ENCODE assay signal across 8 mouse cellular contexts in the genomic region with DNA sequence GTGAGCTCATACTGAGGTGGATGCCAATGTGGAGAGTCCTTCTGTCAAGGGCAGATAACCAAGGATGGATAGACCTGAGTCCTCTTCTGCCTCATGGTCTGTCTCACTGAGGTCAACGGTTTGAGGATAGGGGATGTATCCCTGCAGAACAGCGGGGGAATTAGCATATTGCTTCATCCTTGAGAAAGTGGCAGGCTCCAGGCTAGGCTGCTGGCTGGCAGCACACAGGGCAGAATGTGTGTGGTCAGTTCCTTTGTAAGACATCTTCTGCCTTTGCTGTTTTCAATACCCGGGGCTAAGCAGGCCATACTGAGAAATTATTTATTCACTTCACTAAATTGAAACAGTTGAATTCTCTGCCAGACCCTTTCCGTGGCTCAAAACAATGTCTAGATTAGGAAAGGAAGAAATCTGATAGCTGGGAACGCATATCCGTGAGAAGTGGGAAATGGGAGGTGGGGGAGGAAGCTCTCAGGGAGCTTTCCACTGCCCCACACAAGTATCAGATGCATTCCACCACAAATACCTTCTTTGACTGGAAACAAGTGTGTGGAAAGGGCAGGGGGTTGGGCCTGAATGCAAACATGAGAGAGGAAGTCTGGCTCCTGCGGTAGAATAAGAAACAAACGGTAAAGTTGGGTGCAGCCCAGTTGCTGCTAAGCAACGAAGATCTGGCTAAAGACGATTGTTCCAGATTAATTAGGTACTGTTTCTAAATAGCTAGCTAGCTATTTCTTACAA. TPM values are rescaled to one million over a fixed set of nuclear protein-coding genes. Genes with fewer than 3 reads are reported as not detected.
DNase-seq lines count a peak whose midpoint lies in the region; ATAC-seq lines count a peak whose summit lies in the region.

No protein-coding gene starts in this region.

- no peak overlapping the region for H3K9ac ChIP-seq in liver, embryonic 12.5 days
- no peak overlapping the region for H3K9ac ChIP-seq in liver, embryonic 11.5 days (ENCODE audit: low read depth, low read length)
- no peak overlapping the region for H3K9ac ChIP-seq in forebrain, embryonic 13.5 days
- H3K9ac ChIP-seq in intestine, embryonic 15.5 days = no peak overlapping the region

- 21% methylated on average over 10 of the region's 10 CpGs for WGBS in liver, embryonic 12.5 days (ENCODE audit: insufficient replicate concordance)
- WGBS in liver, embryonic 11.5 days = 21% methylated on average over 10 of the region's 10 CpGs
- WGBS in forebrain, embryonic 13.5 days = 15% methylated on average over 10 of the region's 10 CpGs
- WGBS in intestine, embryonic 15.5 days = 12% methylated on average over 10 of the region's 10 CpGs

- no peak for ATAC-seq in liver, embryonic 12.5 days
- no peak for ATAC-seq in liver, embryonic 11.5 days (replicated peaks; ENCODE audit: low FRiP score)
- 0 out of 2 replicates have a peak, but pooled peaks have one; percentile 45 for ATAC-seq in forebrain, embryonic 13.5 days
- ATAC-seq in intestine, embryonic 15.5 days = peak; percentile 65; the same call in 1 of the 2 replicates
- ATAC-seq in monocyte, adult 5-6 weeks (replicated peaks; ENCODE audit: insufficient number of reproducible peaks, low FRiP score, low TSS enrichment, poor library complexity, severe bottlenecking) = 0 out of 2 replicates have a peak, but pooled peaks have one; percentile 40

- H3K36me3 ChIP-seq in liver, embryonic 12.5 days = no peaks in the 10 kb centered on the region
- H3K36me3 ChIP-seq in liver, embryonic 11.5 days (ENCODE audit: control insufficient read depth, insufficient read depth, low read length) = no peaks in the 10 kb centered on the region
- no peaks in the 10 kb centered on the region for H3K36me3 ChIP-seq in forebrain, embryonic 13.5 days (ENCODE audit: poor library complexity, severe bottlenecking)
- H3K36me3 ChIP-seq in intestine, embryonic 15.5 days = no peaks in the 10 kb centered on the region

- H3K9me3 ChIP-seq in liver, embryonic 12.5 days (replicated peaks) = no peaks in the 10 kb centered on the region
- H3K9me3 ChIP-seq in liver, embryonic 11.5 days (ENCODE audit: control insufficient read depth, low read length) = no peaks in the 10 kb centered on the region
- H3K9me3 ChIP-seq in forebrain, embryonic 13.5 days (replicated peaks) = no peaks in the 10 kb centered on the region
- H3K9me3 ChIP-seq in intestine, embryonic 15.5 days = no peaks in the 10 kb centered on the region

- no peak overlapping the region for H3K4me2 ChIP-seq in liver, embryonic 12.5 days
- H3K4me2 ChIP-seq in liver, embryonic 11.5 days = no peak overlapping the region
- H3K4me2 ChIP-seq in forebrain, embryonic 13.5 days = peak overlapping the region; percentile 9; the same call in 1 of the 2 replicates
- no peak overlapping the region for H3K4me2 ChIP-seq in intestine, embryonic 15.5 days (replicated peaks)

- H3K4me1 ChIP-seq in liver, embryonic 12.5 days = peaks cover 32% of the 10 kb centered on the region
- peaks cover 8% of the 10 kb centered on the region; the same call in 1 of the 2 replicates for H3K4me1 ChIP-seq in liver, embryonic 11.5 days (replicated peaks; ENCODE audit: control insufficient read depth, insufficient read depth, low read length)
- peaks cover 32% of the 10 kb centered on the region for H3K4me1 ChIP-seq in forebrain, embryonic 13.5 days
- H3K4me1 ChIP-seq in intestine, embryonic 15.5 days (replicated peaks) = peaks cover 7% of the 10 kb centered on the region; the same call in 1 of the 2 replicates

- H3K4me3 ChIP-seq in liver, embryonic 12.5 days = no peak overlapping the region
- no peak overlapping the region for H3K4me3 ChIP-seq in liver, embryonic 11.5 days (ENCODE audit: low read depth, low read length)
- H3K4me3 ChIP-seq in forebrain, embryonic 13.5 days = no peak overlapping the region
- H3K4me3 ChIP-seq in intestine, embryonic 15.5 days (replicated peaks) = no peak overlapping the region

- DNase-seq in liver, embryonic 11.5 days (ENCODE audit: low spot score) = no peak
- DNase-seq in MN1 (ENCODE audit: low spot score) = no peak
- no peak for DNase-seq in left cerebral cortex, adult 11 months (ENCODE audit: low spot score)
- DNase-seq in layer of hippocampus, postnatal 36 days = no peak

- H3K27ac ChIP-seq in liver, embryonic 12.5 days = 0 out of 2 replicates have a peak overlapping the region, but pooled peaks have one; percentile 21
- no peak overlapping the region for H3K27ac ChIP-seq in liver, embryonic 11.5 days (ENCODE audit: low read depth, low read length)
- no peak overlapping the region for H3K27ac ChIP-seq in forebrain, embryonic 13.5 days
- H3K27ac ChIP-seq in intestine, embryonic 15.5 days = peak overlapping the region; percentile 57; the same call in 1 of the 2 replicates

- H3K27me3 ChIP-seq in liver, embryonic 12.5 days (replicated peaks) = 0 out of 2 replicates have a peak, but pooled peaks cover 3% of the 10 kb centered on the region
- H3K27me3 ChIP-seq in liver, embryonic 11.5 days (replicated peaks; ENCODE audit: control insufficient read depth, insufficient read depth, low read length) = no peaks in the 10 kb centered on the region
- no peaks in the 10 kb centered on the region for H3K27me3 ChIP-seq in forebrain, embryonic 13.5 days
- no peaks in the 10 kb centered on the region for H3K27me3 ChIP-seq in intestine, embryonic 15.5 days (replicated peaks)

RNA-seq across cellular contexts. Expression of a gene that starts 44.4 kb away (rescaled TPM):
- polyA plus RNA-seq in liver, embryonic 12.5 days (2016; fragmentation: Nextera tagmentation; extraction: Ambion mirVana) = 0.10 and 0.11 TPM in 2 replicates
- polyA plus RNA-seq in liver, embryonic 11.5 days (2014; fragmentation: Nextera tagmentation; extraction: Ambion mirVana) = 0.40 TPM in 1 of 2 replicates, not detected in the other
- polyA plus RNA-seq in forebrain, embryonic 13.5 days (2015; fragmentation: Nextera tagmentation; extraction: Ambion mirVana) = 2.3 and 3.3 TPM in 2 replicates
- polyA plus RNA-seq in intestine, embryonic 15.5 days (2015; fragmentation: Nextera tagmentation; extraction: Ambion mirVana) = 1.2 TPM in 2 replicates
- total RNA-seq in monocyte, adult 5-6 weeks (2017) = not detected in 3 replicates
- total RNA-seq in layer of hippocampus, postnatal 36 days (2021) = under 1 TPM in 1 of 2 experiments, not detected in 1; 0.40 TPM

RNA-seq across cellular contexts. Expression of a gene that starts 57.8 kb away (rescaled TPM):
- 0.69 and 0.81 TPM in 2 replicates for polyA plus RNA-seq in liver, embryonic 12.5 days (2016; fragmentation: Nextera tagmentation; extraction: Ambion mirVana)
- polyA plus RNA-seq in liver, embryonic 11.5 days (2014; fragmentation: Nextera tagmentation; extraction: Ambion mirVana) = 0.11 and 0.23 TPM in 2 replicates
- 1.3 and 3.1 TPM in 2 replicates for polyA plus RNA-seq in forebrain, embryonic 13.5 days (2015; fragmentation: Nextera tagmentation; extraction: Ambion mirVana)
- 2.3 and 2.8 TPM in 2 replicates for polyA plus RNA-seq in intestine, embryonic 15.5 days (2015; fragmentation: Nextera tagmentation; extraction: Ambion mirVana)
- total RNA-seq in monocyte, adult 5-6 weeks (2017) = not detected in 3 replicates
- total RNA-seq in layer of hippocampus, postnatal 36 days (2021) = 10 to 100 TPM; 11.8 to 12.8 TPM

Comparison
In these comparisons a context has a peak if more than half of its experiments do, and no peak if none do; other contexts are left out.
1. H3K27ac ChIP-seq: peak in liver, embryonic 12.5 days (single experiment) and intestine, embryonic 15.5 days (single experiment); none in liver, embryonic 11.5 days (single experiment) and forebrain, embryonic 13.5 days (single experiment).
2. ATAC-seq: peak in forebrain, embryonic 13.5 days (single experiment), intestine, embryonic 15.5 days (single experiment) and monocyte, adult 5-6 weeks (single experiment); none in liver, embryonic 12.5 days (single experiment) and liver, embryonic 11.5 days (single experiment).